Mouse (Mus musculus): ENCODE measurements around the gene Enc1. TPM values are rescaled to one million over a fixed set of nuclear protein-coding genes. Genes with fewer than 3 reads are reported as not detected.

The Enc1 gene
- total RNA-seq, 2 experiments from 2014 or later, result 1.1 to 4.8 TPM

DNA sequence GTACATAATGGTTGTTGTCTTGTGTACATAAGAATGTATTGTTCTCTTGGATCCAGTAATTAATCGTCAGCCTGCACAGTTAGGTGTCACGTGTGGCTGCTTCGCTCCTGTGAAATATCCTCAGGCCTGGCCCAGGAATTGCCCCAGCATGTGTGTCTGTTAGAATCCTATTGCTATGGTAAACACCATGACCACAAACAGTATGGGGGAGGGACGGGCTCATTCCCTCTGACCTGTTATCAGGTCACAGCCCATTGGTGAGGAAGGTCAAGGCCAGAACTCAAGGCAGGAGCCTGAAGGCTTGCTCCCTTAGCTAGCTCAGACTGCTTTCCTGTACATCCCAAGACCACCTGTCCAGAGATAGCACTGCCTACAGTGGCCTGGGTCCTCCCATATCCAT, 6.8 kb downstream of the Enc1 start:
- intact Hi-C loops (cut with DNase I), result loop anchor here (10.0 kb wide), 1 partner anchor 197 kb away; no protein-coding TSS in a partner anchor
- no peak for TF ChIP-seq CTCF (IDR thresholded peaks at IDR 0.05)
- H3K4me3 ChIP-seq, result no peak overlapping the region
- H3K27ac ChIP-seq, result no peak overlapping the region
- DNase-seq, result no peak

GRCm38 (mm10) chr13:97249051-97249461, 8.2 kb downstream of the Enc1 start:
- intact Hi-C loops (cut with DNase I), result loop anchor here (10.0 kb wide), 1 partner anchor 196 kb away; no protein-coding TSS in a partner anchor
- DNase-seq, result no peak
- no peak for TF ChIP-seq CTCF (IDR thresholded peaks at IDR 0.05)
- Histone ChIP-seq H3K27ac (no peak overlapping the region), H3K4me3 (no peak overlapping the region)

GRCm38 (mm10) chr13:97249507-97250078, 8.7 kb downstream of the Enc1 start:
- intact Hi-C loops (cut with DNase I), result loop anchor here (10.0 kb wide), 1 partner anchor 195 kb away; no protein-coding TSS in a partner anchor
- no peak for TF ChIP-seq CTCF (IDR thresholded peaks at IDR 0.05)
- no peak for DNase-seq
- Histone ChIP-seq H3K27ac (no peak overlapping the region), H3K4me3 (no peak overlapping the region)

DNA sequence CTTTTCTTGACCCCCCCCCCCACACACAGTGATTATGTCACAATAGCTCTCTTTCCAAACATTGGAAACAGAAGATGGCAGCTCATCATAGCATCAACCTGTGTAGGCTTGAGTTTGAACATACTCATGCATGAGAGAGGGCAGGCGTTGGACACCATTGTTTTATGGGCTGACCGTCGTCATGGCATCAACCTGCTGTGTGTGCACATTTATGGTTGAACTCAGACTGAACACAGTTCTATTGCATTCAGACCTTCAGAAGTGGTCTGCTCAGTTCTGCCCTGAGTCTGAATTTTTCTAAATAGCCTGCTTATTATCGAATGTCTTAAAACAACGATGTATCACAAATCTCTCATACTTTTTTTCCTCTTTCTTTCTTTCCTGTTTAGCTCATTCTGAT, 9.2 kb downstream of the Enc1 start:
- intact Hi-C loops (cut with DNase I), result no loop called here
- Histone ChIP-seq H3K4me3 (no peak overlapping the region), H3K27ac (no peak overlapping the region)
- TF ChIP-seq CTCF (IDR thresholded peaks at IDR 0.05), result no peak
- DNase-seq, result no peak

- H3K27ac ChIP-seq, result no peak overlapping the region
- intact Hi-C loops (cut with DNase I), result no loop called here
- no peak for TF ChIP-seq CTCF (IDR thresholded peaks at IDR 0.05)
- DNase-seq, result no peak
- no peak overlapping the region for H3K4me3 ChIP-seq
These were observed 9.9 kb downstream of the Enc1 start for GRCm38 (mm10) chr13:97250551-97251380.

GRCm38 (mm10) chr13:97251736-97252135, 10.8 kb downstream of the Enc1 start:
- H3K4me3 ChIP-seq, result no peak overlapping the region
- no peak for DNase-seq
- H3K27ac ChIP-seq, result no peak overlapping the region
- no peak for TF ChIP-seq CTCF (IDR thresholded peaks at IDR 0.05)
- intact Hi-C loops (cut with DNase I), result no loop called here

GRCm38 (mm10) chr13:97252469-97252868, 11.6 kb downstream of the Enc1 start:
- intact Hi-C loops (cut with DNase I), result no loop called here

DNA sequence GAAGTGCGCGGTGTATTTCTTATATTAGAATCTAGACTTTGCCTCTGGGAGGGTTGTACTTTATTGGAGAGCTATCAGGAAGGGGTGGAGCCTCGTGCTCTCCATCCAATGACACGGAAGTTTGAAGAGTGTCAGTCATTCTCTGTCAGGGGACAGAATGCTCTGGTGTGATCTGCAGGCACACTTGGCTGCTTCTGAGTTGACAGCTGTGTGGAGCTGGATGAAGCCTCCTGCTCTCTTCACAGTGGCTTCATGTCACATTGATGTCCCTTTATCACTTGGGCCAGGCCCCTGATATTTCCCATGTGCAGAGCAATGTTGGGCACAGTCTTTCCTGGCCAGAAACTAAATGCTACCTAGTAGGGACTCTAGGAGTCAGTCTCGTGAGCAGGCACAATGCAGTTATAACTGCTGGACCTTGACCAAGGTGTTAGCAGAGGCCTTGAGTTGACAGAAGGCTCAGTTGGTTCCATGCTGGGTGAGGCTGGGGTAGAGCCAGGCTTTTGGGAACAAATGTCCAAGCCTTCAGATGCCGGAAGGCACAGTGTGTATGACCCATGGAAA, 12.6 kb downstream of the Enc1 start:
- Histone ChIP-seq H3K27ac (no peak overlapping the region), H3K4me3 (no peak overlapping the region)
- no peak for TF ChIP-seq CTCF (IDR thresholded peaks at IDR 0.05)
- intact Hi-C loops (cut with DNase I), result no loop called here
- no peak for DNase-seq

More at GRCm38 (mm10) chr13:97252469-97252868, 11.6 kb downstream of the Enc1 start:
- no peak for TF ChIP-seq CTCF (IDR thresholded peaks at IDR 0.05)
- Histone ChIP-seq H3K27ac (no peak overlapping the region), H3K4me3 (no peak overlapping the region)
- DNase-seq, result no peak

DNA sequence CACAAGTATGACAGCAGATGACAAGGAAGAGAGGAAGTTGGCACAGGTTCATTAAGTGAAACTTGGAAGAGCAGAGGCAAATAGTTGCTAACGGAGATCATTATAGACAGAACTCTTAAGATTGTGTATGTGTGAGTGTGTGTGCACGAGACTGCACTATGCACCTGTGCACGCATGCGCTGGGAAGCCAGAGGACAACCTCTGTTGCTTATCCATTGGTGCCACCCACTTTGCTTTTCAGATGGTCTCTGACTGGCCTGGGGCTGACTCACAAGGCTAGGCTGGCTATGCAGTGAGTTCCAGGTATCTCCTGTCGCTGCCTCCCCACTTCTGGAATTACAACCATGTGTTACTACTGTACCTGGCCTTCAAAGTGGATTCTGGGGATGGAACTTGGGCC, 13.1 kb downstream of the Enc1 start:
- no peak for DNase-seq
- no peak overlapping the region for H3K27ac ChIP-seq
- no peak for TF ChIP-seq CTCF (IDR thresholded peaks at IDR 0.05)
- intact Hi-C loops (cut with DNase I), result no loop called here
- H3K4me3 ChIP-seq, result no peak overlapping the region

GRCm38 (mm10) chr13:97254564-97255164, 13.8 kb downstream of the Enc1 start:
- no peak for TF ChIP-seq CTCF (IDR thresholded peaks at IDR 0.05)
- no peak for DNase-seq
- no peak overlapping the region for H3K27ac ChIP-seq
- no peak overlapping the region for H3K4me3 ChIP-seq
- intact Hi-C loops (cut with DNase I), result no loop called here

- H3K27ac ChIP-seq, result no peak overlapping the region
- TF ChIP-seq CTCF (IDR thresholded peaks at IDR 0.05), result no peak
- H3K4me3 ChIP-seq, result no peak overlapping the region
- no peak for DNase-seq
- intact Hi-C loops (cut with DNase I), result no loop called here
These were observed 15.3 kb downstream of the Enc1 start for GRCm38 (mm10) chr13:97255976-97256848.

- no peak for TF ChIP-seq CTCF (IDR thresholded peaks at IDR 0.05)
- Histone ChIP-seq H3K4me3 (no peak overlapping the region), H3K27ac (no peak overlapping the region)
- DNase-seq, result no peak
- intact Hi-C loops (cut with DNase I), result no loop called here
These were observed 16.0 kb downstream of the Enc1 start for GRCm38 (mm10) chr13:97256849-97257379.
